ENCODE assay signal across 9 mouse cellular contexts in genomic region chr10:82777886-82778285, GRCm38 (mm10). TPM values are rescaled to one million over a fixed set of nuclear protein-coding genes. Genes with fewer than 3 reads are reported as not detected.
DNase-seq lines count a peak whose midpoint lies in the region; ATAC-seq and TF ChIP-seq lines count a peak whose summit lies in the region.
"Had no signal": no experiment of that assay in that cellular context is flagged by ENCODE, and none has a peak within 500 bp of the region (broad histone marks: within the 10 kb centered on the region; RNA-seq: fewer than 3 reads in every experiment).

No protein-coding gene starts in this region.

- H3K36me3 ChIP-seq in forebrain, embryonic 10.5 days (replicated peaks) = no peaks in the 10 kb centered on the region
- H3K36me3 ChIP-seq in forebrain, postnatal 0 days (ENCODE audit: insufficient read depth) = no peaks in the 10 kb centered on the region
- peaks cover 3% of the 10 kb centered on the region; the same call in 1 of the 2 replicates for H3K36me3 ChIP-seq in E14TG2a.4 (ENCODE audit: insufficient read depth, low read length)
- H3K36me3 ChIP-seq in liver, embryonic 13.5 days = no peaks in the 10 kb centered on the region
- H3K36me3 ChIP-seq in midbrain, postnatal 0 days (ENCODE audit: insufficient read depth, low read length) = no peaks in the 10 kb centered on the region
- H3K36me3 ChIP-seq: limb, embryonic 13.5 days had no signal

- H3K27me3 ChIP-seq in forebrain, embryonic 10.5 days (ENCODE audit: poor library complexity, severe bottlenecking) = no peaks in the 10 kb centered on the region
- no peaks in the 10 kb centered on the region for H3K27me3 ChIP-seq in forebrain, postnatal 0 days (ENCODE audit: insufficient read depth, low read length)
- H3K27me3 ChIP-seq in E14TG2a.4 (ENCODE audit: insufficient read depth, low read length) = no peaks in the 10 kb centered on the region
- H3K27me3 ChIP-seq in liver, embryonic 13.5 days = peaks cover 10% of the 10 kb centered on the region; the same call in 1 of the 2 replicates
- H3K27me3 ChIP-seq in midbrain, postnatal 0 days (ENCODE audit: insufficient read depth, low read length) = no peaks in the 10 kb centered on the region
- H3K27me3 ChIP-seq: limb, embryonic 13.5 days had no signal

- H3K4me3 ChIP-seq in forebrain, embryonic 10.5 days = no peak overlapping the region
- no peak overlapping the region for H3K4me3 ChIP-seq in forebrain, postnatal 0 days (ENCODE audit: low read depth, low read length)
- H3K4me3 ChIP-seq in E14TG2a.4 (replicated peaks; ENCODE audit: low read length) = peak overlapping the region; percentile 56
- no peak overlapping the region for H3K4me3 ChIP-seq in liver, embryonic 13.5 days (replicated peaks)
- no peak overlapping the region for H3K4me3 ChIP-seq in midbrain, postnatal 0 days (ENCODE audit: low read depth, low read length)
- H3K4me3 ChIP-seq: limb, embryonic 13.5 days had no signal

- H3K4me1 ChIP-seq in forebrain, embryonic 10.5 days = peaks cover 21% of the 10 kb centered on the region
- H3K4me1 ChIP-seq in forebrain, postnatal 0 days (ENCODE audit: insufficient read depth) = no peaks in the 10 kb centered on the region
- H3K4me1 ChIP-seq in E14TG2a.4 (replicated peaks; ENCODE audit: low read depth, low read length) = peaks cover 66% of the 10 kb centered on the region
- H3K4me1 ChIP-seq in liver, embryonic 13.5 days (replicated peaks) = peaks cover 48% of the 10 kb centered on the region
- no peaks in the 10 kb centered on the region for H3K4me1 ChIP-seq in midbrain, postnatal 0 days (ENCODE audit: insufficient read depth, low read length)

- no peaks in the 10 kb centered on the region for H3K9me3 ChIP-seq in forebrain, embryonic 10.5 days
- H3K9me3 ChIP-seq in forebrain, postnatal 0 days (ENCODE audit: low read length) = no peaks in the 10 kb centered on the region
- H3K9me3 ChIP-seq in E14TG2a.4 (ENCODE audit: low read length) = no peaks in the 10 kb centered on the region
- no peaks in the 10 kb centered on the region for H3K9me3 ChIP-seq in liver, embryonic 13.5 days (replicated peaks)
- H3K9me3 ChIP-seq in midbrain, postnatal 0 days (ENCODE audit: low read length) = no peaks in the 10 kb centered on the region
- H3K9me3 ChIP-seq: limb, embryonic 13.5 days had no signal

- no peak overlapping the region for H3K9ac ChIP-seq in forebrain, postnatal 0 days
- H3K9ac ChIP-seq in liver, embryonic 13.5 days = 0 out of 2 replicates have a peak overlapping the region, but pooled peaks have one; percentile 16
- H3K9ac ChIP-seq in midbrain, postnatal 0 days (replicated peaks; ENCODE audit: low read length, poor library complexity, severe bottlenecking) = no peak overlapping the region
- H3K9ac ChIP-seq: limb, embryonic 13.5 days had no signal

- ATAC-seq in forebrain, postnatal 0 days = no peak
- ATAC-seq in liver, embryonic 13.5 days (ENCODE audit: low read depth) = no peak
- no peak for ATAC-seq in midbrain, postnatal 0 days (ENCODE audit: low FRiP score)

- H3K4me2 ChIP-seq in forebrain, postnatal 0 days (ENCODE audit: low read depth) = no peak overlapping the region
- H3K4me2 ChIP-seq in liver, embryonic 13.5 days = peak overlapping the region; percentile 12; the same call in 1 of the 2 replicates
- H3K4me2 ChIP-seq in midbrain, postnatal 0 days (ENCODE audit: low read depth, low read length, poor library complexity, severe bottlenecking) = no peak overlapping the region
- H3K4me2 ChIP-seq: limb, embryonic 13.5 days had no signal

- TF ChIP-seq CTCF in forebrain, postnatal 0 days (IDR thresholded peaks at IDR 0.05; ENCODE audit: low read depth) = no peak
- no peak for TF ChIP-seq CTCF in E14TG2a.4 (conservative IDR thresholded peaks at IDR 0.05; ENCODE audit: low read length)
- TF ChIP-seq CTCF in midbrain, postnatal 0 days (IDR thresholded peaks at IDR 0.05) = no peak

- 0 out of 2 replicates have a peak overlapping the region, but pooled peaks have one; percentile 32 for H3K27ac ChIP-seq in forebrain, embryonic 10.5 days
- no peak overlapping the region for H3K27ac ChIP-seq in forebrain, postnatal 0 days (ENCODE audit: low read depth, low read length)
- H3K27ac ChIP-seq in liver, embryonic 13.5 days = peak overlapping the region; percentile 47
- no peak overlapping the region for H3K27ac ChIP-seq in midbrain, postnatal 0 days (ENCODE audit: low read depth, low read length)
- H3K27ac ChIP-seq: limb, embryonic 13.5 days had no signal

- DNase-seq in forebrain, embryonic 10.5 days (ENCODE audit: extremely low spot score, low spot score) = no peak
- no peak for DNase-seq in forebrain, postnatal 0 days
- peak; percentile 82 for DNase-seq in gastrocnemius, postnatal 25 days
- DNase-seq in liver, embryonic 13.5 days = no peak
- no peak for DNase-seq in frontal cortex, postnatal 36 days (ENCODE audit: low spot score in 2 of 2)
- no peak for DNase-seq in ovary, postnatal 10 days (ENCODE audit: low spot score)
- DNase-seq in midbrain, postnatal 0 days (ENCODE audit: low spot score) = no peak

- WGBS in forebrain, embryonic 10.5 days = 33% methylated on average over 13 of the region's 13 CpGs
- 38% methylated on average over 13 of the region's 13 CpGs for WGBS in forebrain, postnatal 0 days
- WGBS in liver, embryonic 13.5 days (ENCODE audit: insufficient replicate concordance) = 57% methylated on average over 13 of the region's 13 CpGs
- WGBS in midbrain, postnatal 0 days = 35% methylated on average over 13 of the region's 13 CpGs

RNA-seq across cellular contexts. Expression of gene Nfyb, which starts 13.9 kb away (rescaled TPM):
- 63.8 and 64.3 TPM in 2 replicates for polyA plus RNA-seq in forebrain, embryonic 10.5 days (2016; fragmentation: Nextera tagmentation; extraction: Ambion mirVana)
- total RNA-seq in forebrain, postnatal 0 days (2014; rRNA removed) = 69.2 and 78.1 TPM in 2 replicates
- polyA plus RNA-seq in forebrain, postnatal 0 days (2015; fragmentation: Nextera tagmentation; extraction: Ambion mirVana) = 32.4 and 34.2 TPM in 2 replicates
- total RNA-seq in gastrocnemius, postnatal 25 days (2021) = 10 to 100 TPM; 24.9 to 33.2 TPM
- 36.1 and 43.5 TPM in 2 replicates for polyA plus RNA-seq in liver, embryonic 13.5 days (2015; fragmentation: Nextera tagmentation; extraction: Ambion mirVana)
- total RNA-seq in midbrain, postnatal 0 days (2014; rRNA removed) = 40.8 and 44.0 TPM in 2 replicates
- polyA plus RNA-seq in midbrain, postnatal 0 days (2015; fragmentation: Nextera tagmentation; extraction: Ambion mirVana) = 24.1 and 26.5 TPM in 2 replicates

RNA-seq across cellular contexts. Expression of gene Txnrd1, which starts 55.9 kb away (rescaled TPM):
- polyA plus RNA-seq in forebrain, embryonic 10.5 days (2016; fragmentation: Nextera tagmentation; extraction: Ambion mirVana) = 196 and 200 TPM in 2 replicates
- total RNA-seq in forebrain, postnatal 0 days (2014; rRNA removed) = 96.3 and 108 TPM in 2 replicates
- polyA plus RNA-seq in forebrain, postnatal 0 days (2015; fragmentation: Nextera tagmentation; extraction: Ambion mirVana) = 74.5 and 81.5 TPM in 2 replicates
- total RNA-seq in gastrocnemius, postnatal 25 days (2021) = 10 to 100 TPM; 48.6 to 49.7 TPM
- polyA plus RNA-seq in liver, embryonic 13.5 days (2015; fragmentation: Nextera tagmentation; extraction: Ambion mirVana) = 67.9 and 78.2 TPM in 2 replicates
- 83.2 and 86.4 TPM in 2 replicates for total RNA-seq in midbrain, postnatal 0 days (2014; rRNA removed)
- 56.7 and 61.7 TPM in 2 replicates for polyA plus RNA-seq in midbrain, postnatal 0 days (2015; fragmentation: Nextera tagmentation; extraction: Ambion mirVana)

Comparison
In these comparisons a context has a peak if more than half of its experiments do, and no peak if none do; other contexts are left out.
1. H3K27ac ChIP-seq: peak in forebrain, embryonic 10.5 days (single experiment) and liver, embryonic 13.5 days (single experiment); none in forebrain, postnatal 0 days (single experiment) and midbrain, postnatal 0 days (single experiment).